Mouse (Mus musculus): Measurements from ENCODE around the gene Fgfrl1.

Fgfrl1 gene

DNA sequence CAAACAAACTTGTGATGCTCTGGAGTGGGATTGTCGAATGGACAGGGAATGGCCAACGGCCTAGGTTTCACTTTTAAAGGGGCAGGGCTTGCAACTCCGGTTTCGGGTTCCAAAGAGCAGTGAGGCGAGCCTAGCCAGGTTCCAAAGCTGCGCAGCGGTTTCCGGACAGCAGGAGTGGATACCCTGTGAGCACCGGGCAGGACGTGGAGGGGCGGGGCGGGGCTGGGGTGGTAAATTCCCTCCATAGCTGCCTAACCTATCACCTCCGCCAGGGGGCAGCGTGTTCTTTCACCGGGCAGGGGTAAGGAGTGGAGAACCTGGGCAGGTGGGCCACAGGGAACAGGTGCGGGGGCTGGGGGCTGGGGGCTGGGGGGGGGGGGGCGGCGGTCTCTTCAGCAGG, at the start of gene Fgfrl1:
Gene Fgfrl1 (plus strand): TSS at position 112 of the 400 bp plus-strand sequence.
- peak; percentile 70 for DNase-seq (ENCODE audit: low spot score)

GRCm38 (mm10) chr5:108643674-108644073, 48.5 kb upstream of the Fgfrl1 start:
- DNase-seq (ENCODE audit: low spot score): no peak

GRCm38 (mm10) chr5:108645651-108646342, 46.4 kb upstream of the Fgfrl1 start:
- DNase-seq (ENCODE audit: low spot score): no peak

DNA sequence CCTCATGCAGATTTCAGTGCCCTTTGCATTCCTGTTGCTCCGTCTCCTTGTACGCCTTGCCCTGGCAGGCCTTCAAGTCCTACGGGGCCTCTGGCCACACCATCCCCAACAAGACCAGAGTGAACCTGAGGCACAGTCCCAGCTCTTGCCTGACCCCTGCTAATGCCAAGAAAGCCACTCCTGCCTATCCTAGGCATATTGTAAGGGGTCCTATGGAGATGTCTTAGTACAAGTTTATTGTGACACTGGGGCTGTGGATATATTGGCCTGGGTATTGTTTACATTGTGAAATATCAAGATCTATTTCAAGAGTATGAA, 45.9 kb upstream of the Fgfrl1 start:
- no peak for DNase-seq (ENCODE audit: low spot score)

- DNase-seq (ENCODE audit: low spot score): no peak
Observed at GRCm38 (mm10) chr5:108647311-108647710, 44.9 kb upstream of the Fgfrl1 start.

GRCm38 (mm10) chr5:108647820-108648465, 44.2 kb upstream of the Fgfrl1 start:
- DNase-seq (ENCODE audit: low spot score): no peak

GRCm38 (mm10) chr5:108648937-108649576, 43.1 kb upstream of the Fgfrl1 start:
- no peak for DNase-seq (ENCODE audit: low spot score)

DNA sequence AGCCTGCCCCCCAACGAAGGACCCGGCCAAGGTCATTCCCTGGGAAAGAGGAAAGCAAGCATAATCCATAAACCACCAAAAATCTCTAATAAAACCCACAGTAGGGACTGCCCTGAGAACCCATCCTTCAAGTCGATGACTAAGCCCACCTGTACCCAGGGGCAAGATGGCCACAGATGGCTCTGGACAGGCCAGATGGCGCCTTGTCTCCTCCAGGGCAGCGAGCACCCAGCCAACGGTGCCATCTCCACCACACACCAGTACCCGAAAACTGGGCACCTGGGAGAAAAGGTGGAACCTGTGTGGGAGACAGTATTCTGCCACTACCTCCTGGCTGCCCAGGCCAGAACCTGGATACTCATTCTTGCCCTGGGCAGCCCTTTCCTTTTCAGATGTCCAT, 41.8 kb upstream of the Fgfrl1 start:
- no peak for DNase-seq (ENCODE audit: low spot score)

- no peak for DNase-seq (ENCODE audit: low spot score)
Observed at GRCm38 (mm10) chr5:108651136-108651720, 41.0 kb upstream of the Fgfrl1 start.

- DNase-seq (ENCODE audit: low spot score): no peak
Observed at GRCm38 (mm10) chr5:108651823-108652222, 40.4 kb upstream of the Fgfrl1 start.

GRCm38 (mm10) chr5:108653341-108653740, 38.8 kb upstream of the Fgfrl1 start:
- no peak for DNase-seq (ENCODE audit: low spot score)

DNA sequence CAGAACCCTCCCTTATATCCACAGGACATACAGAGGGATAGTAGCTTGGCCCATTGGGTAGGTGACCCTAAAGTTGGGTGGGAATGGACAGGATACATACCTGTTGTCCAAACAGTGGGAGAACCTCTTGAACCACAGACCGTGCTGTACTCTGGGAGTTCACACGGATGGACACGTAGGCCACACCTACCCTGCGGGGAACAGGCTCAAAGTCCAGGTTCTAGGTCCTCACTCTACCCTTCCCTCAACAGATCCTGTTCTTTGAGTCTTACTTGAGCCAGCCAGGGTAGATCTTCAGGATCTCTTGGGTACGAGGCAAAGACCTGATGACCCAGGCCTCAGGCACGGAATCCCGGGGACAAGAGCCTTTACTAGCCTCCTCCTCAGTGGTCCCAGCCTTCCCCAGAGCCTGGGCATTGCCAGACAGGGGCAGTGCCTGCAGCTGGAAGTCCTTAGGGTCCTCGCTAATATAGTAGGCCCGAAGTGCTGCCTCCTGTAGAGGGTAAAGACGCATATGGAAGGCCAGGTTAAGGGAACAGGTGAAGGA, 37.7 kb upstream of the Fgfrl1 start:
- DNase-seq (ENCODE audit: low spot score): no peak

GRCm38 (mm10) chr5:108655381-108655780, 36.8 kb upstream of the Fgfrl1 start:
- no peak for DNase-seq (ENCODE audit: low spot score)

GRCm38 (mm10) chr5:108655891-108656650, 36.1 kb upstream of the Fgfrl1 start:
- no peak for DNase-seq (ENCODE audit: low spot score)

- no peak for DNase-seq (ENCODE audit: low spot score)
Observed at GRCm38 (mm10) chr5:108657406-108657805, 34.8 kb upstream of the Fgfrl1 start.

DNA sequence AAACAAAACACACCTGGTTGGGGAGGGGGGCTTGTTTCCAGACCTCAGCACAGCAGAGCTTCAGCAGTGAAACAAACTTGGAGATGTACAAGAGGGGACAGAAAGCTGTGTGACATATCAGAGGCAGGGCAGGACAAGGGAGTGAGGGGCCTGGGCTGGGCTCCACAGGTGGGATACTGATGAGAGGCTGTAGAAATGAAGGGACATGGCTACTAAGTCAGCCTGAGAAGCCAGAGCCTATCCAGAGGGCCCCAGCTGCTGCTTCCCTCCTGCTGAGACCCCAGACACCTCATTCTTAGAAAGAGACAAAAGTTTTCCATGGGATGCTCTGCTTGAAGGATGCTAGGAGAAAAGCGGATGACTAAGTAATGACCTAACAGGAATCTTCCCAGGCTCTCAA, 33.6 kb upstream of the Fgfrl1 start:
- no peak for DNase-seq (ENCODE audit: low spot score)

- DNase-seq (ENCODE audit: low spot score): no peak
Observed at GRCm38 (mm10) chr5:108659698-108660631, 32.2 kb upstream of the Fgfrl1 start, which contains the start of gene Idua. TSS of gene Idua (plus strand) at chr5:108660331.

GRCm38 (mm10) chr5:108660632-108661268, 31.4 kb upstream of the Fgfrl1 start:
- DNase-seq (ENCODE audit: low spot score): peak; percentile 92

DNA sequence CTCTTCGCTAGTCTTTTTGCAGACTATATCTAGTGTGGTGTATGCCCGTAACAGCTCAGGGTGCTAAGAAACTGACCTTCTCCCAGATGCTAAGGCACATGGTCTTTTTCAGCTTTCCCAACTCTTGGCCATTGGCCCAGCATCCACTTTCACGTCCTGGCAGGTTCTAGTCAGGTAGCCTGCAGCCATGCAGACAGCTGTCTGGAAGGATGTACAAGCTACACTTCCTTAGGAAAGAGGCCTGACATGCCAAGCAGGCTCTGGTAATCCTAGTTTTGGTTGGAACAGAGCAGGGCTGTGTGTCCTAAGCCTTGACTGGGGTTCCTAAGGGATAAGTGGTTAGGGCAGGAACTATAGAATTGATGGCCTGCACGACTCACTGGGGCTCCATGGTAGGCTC, 29.4 kb upstream of the Fgfrl1 start:
- no peak for DNase-seq (ENCODE audit: low spot score)

DNA sequence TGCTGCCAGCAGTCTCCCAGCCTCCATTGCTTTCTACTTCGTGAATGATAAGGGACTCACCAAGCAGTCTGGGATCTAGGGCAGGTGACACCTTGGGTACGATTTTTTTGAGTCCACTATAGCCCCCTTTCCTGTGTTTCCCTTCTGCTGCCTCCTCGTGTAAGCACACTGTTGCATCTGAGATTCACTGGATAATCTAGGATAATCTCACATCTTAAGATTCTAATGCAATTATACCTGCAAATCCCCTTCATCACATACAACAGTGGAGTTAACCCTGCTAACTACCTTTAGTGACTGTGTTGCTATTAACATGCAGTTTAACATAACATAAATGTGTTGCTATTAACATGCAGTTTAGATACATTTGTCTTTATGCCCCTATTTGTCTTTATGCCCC, 27.1 kb upstream of the Fgfrl1 start:
- no peak for DNase-seq (ENCODE audit: low spot score)

Measured in ovary, postnatal 36 days (tissue).